Mouse (Mus musculus): Measurements from ENCODE around the gene Gm13030. TPM values are rescaled to one million over a fixed set of nuclear protein-coding genes. Genes with fewer than 3 reads are reported as not detected.
"Not testable (repeated sequence)": the region's sequence is repeated elsewhere in the genome, so short reads cannot be mapped to it uniquely, and the experiment has no call there.

Gene Gm13030
- polyA plus RNA-seq (2016; fragmentation: Nextera tagmentation; extraction: Ambion mirVana): not detected in 2 replicates

DNA sequence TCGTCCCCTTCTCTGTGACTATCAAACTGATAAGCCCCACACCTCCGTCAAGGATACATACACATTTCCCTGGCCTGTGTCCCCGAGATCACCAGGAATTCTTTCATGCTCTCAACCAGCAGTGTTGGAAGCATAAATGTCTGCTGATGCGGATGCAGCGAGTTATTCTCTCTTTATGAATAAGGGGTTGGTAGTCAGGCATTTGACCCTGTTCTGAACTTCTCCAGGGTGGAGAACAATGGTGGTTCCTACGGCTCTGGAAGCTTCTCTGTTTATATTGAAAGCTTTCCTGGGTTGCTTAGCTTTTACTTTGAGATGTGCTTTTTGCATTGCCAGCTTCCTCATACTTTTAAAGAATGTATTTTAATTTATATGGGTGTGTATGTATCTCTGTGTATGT lies at the start of gene Gm13030:
Gene Gm13030 (minus strand): TSS at position 101 of the 400 bp plus-strand sequence.
- 84% methylated on average over 6 of the region's 6 CpGs for WGBS
- Histone ChIP-seq H3K4me3 (no peak within 1 kb of the TSS), H3K36me3 (no peaks in the 10 kb centered on the region), H3K4me2 (replicated peaks) (no peak within 1 kb of the TSS), H3K27ac (no peak within 1 kb of the TSS), H3K9me3 (no peaks in the 10 kb centered on the region), H3K4me1 (no peaks in the 10 kb centered on the region), H3K27me3 (no peaks in the 10 kb centered on the region; the same call in 1 of the 2 replicates), H3K9ac (no peak within 1 kb of the TSS)
- ATAC-seq (ENCODE audit: insufficient number of reproducible peaks, insufficient read depth, low FRiP score, low TSS enrichment): no peak

DNA sequence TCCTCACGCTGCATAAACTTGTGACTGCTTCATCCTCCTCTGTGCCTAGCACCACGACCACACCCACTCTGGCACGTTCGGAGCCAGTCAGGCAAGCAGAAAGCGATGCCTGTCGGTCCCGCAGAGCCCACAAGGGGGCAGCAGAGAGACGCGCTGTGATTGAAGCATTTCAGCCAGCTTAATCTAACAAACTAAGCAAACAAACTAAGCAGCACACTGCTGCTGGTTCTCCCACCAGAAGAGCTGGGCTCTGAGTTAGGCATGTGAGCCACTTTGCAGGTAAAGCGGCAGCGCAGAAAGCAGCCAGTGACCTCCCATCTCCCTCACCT lies 48.3 kb upstream of the Gm13030 start:
- WGBS: 3% methylated on average over 11 of the region's 11 CpGs
- H3K36me3 ChIP-seq: no peaks in the 10 kb centered on the region
- H3K9me3 ChIP-seq: no peaks in the 10 kb centered on the region
- H3K27me3 ChIP-seq: no peaks in the 10 kb centered on the region
- H3K27ac ChIP-seq: no peak overlapping the region
- ATAC-seq (ENCODE audit: insufficient number of reproducible peaks, insufficient read depth, low FRiP score, low TSS enrichment): no peak
- no peak overlapping the region for H3K9ac ChIP-seq
- H3K4me1 ChIP-seq: peaks cover 2% of the 10 kb centered on the region; the same call in 1 of the 2 replicates
- peak overlapping the region; percentile 40 for H3K4me2 ChIP-seq (replicated peaks)
- peak overlapping the region; percentile 9; the same call in 1 of the 2 replicates for H3K4me3 ChIP-seq

DNA sequence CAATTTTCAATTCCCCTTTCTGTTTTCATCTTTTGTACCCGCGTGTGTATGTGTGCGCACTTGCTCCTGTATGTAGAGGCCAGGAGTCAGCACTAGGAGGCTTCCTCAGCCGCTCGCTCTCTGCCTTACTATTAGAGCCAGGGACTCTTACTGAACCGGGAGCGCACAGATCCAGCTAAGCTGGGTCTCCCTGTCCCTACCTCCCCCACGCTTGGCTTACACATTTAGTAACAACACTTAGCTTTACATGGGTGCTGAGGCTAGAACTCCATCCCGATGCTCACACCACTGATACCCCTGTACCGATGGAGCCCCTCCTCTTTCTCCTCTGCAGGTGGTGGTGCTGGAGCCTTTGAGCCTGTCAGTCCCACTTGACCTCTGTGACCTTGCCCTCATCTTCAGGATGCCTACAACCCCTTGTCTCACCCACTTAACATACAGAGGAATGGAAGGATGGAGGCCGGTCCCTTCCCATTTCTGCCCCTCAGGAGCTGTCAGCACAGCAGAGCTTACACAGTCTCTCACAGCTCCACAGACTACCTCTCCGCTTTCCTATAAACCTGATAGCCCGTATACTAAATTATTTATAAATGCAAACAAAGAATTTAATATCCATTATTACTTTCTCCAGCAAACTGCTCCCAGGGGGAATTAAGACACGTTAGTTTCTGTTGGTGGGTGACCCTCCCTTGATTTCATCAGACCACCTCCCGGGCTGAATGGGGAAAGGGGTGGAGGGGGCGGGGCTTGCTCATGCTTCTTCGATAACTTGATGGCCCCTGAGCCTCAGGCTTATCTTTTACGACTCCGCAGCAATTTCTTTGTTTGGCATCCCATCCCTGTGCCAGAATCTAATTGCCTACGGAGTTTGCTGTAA lies 47.7 kb upstream of the Gm13030 start:
- ATAC-seq (ENCODE audit: insufficient number of reproducible peaks, insufficient read depth, low FRiP score, low TSS enrichment): no peak
- Histone ChIP-seq H3K36me3 (no peaks in the 10 kb centered on the region), H3K9ac (no peak overlapping the region), H3K9me3 (no peaks in the 10 kb centered on the region), H3K4me1 (peaks cover 2% of the 10 kb centered on the region; the same call in 1 of the 2 replicates), H3K4me2 (replicated peaks) (peak overlapping the region; percentile 40), H3K27ac (no peak overlapping the region), H3K27me3 (no peaks in the 10 kb centered on the region), H3K4me3 (peak overlapping the region; percentile 9; the same call in 1 of the 2 replicates)
- 38% methylated on average over 20 of the region's 20 CpGs for WGBS

DNA sequence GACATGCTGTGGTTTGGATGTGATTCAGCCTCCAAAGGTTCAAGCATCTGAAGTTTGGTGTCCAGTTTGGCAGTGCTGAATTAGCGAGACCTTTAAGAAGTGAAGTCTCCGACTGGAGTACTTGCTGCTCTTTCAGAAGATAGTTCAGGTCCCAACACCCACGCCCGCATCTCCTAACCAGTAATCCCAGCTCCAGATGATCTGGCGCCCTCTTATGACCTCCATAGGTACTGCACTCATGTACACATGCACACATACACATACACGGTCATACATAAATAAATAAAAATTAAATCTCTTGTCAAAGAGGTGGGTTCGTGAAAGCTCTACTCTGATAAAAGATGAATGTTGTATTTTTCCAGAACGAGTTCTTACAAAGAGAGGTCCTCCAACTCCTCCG lies 43.5 kb upstream of the Gm13030 start:
- ATAC-seq (ENCODE audit: insufficient number of reproducible peaks, insufficient read depth, low FRiP score, low TSS enrichment): no peak
- no peaks in the 10 kb centered on the region for H3K9me3 ChIP-seq
- WGBS: 82% methylated on average over 9 of the region's 9 CpGs

DNA sequence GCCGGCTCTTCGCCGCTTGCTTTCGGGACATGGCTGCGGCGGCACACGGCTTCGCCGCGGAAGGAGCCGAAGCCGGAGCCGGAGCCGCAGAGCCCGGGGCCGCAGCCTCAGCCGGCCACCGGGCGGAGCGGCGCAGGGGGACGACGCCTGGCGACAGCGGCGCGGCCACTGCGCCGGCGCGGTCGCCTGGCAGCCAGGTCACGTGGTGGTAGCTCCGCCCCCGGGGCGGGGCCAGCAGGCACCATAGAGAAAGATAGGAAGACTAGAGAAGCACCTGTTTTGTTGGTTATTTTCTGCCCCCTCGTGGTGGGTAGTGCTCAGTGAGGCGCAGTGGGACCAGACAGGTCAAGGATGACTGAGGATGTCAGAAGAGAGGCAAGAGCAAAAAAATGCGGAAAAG lies 40.0 kb upstream of the Gm13030 start, which contains the start of gene Otud3:
Gene Otud3 (minus strand): TSS at position 149 of the 400 bp plus-strand sequence.
- peak within 1 kb of the TSS; percentile 85 for H3K4me3 ChIP-seq
- H3K27me3 ChIP-seq: no peaks in the 10 kb centered on the region
- peak within 1 kb of the TSS; percentile 80 for H3K4me2 ChIP-seq (replicated peaks)
- whole genome bisulfite sequencing: under 1% methylated on average over 39 of the region's 39 CpGs
- H3K4me1 ChIP-seq: peaks cover 11% of the 10 kb centered on the region
- H3K9ac ChIP-seq: peak within 1 kb of the TSS; percentile 91
- H3K36me3 ChIP-seq: 0 out of 2 replicates have a peak, but pooled peaks cover 3% of the 10 kb centered on the region
- H3K9me3 ChIP-seq: no peaks in the 10 kb centered on the region
- ATAC-seq (ENCODE audit: insufficient number of reproducible peaks, insufficient read depth, low FRiP score, low TSS enrichment): peak; percentile 84
- H3K27ac ChIP-seq: no peak within 1 kb of the TSS

More for the DNA sequence above, 43.5 kb upstream of the Gm13030 start:
- Histone ChIP-seq H3K4me1 (peaks cover 9% of the 10 kb centered on the region), H3K4me3 (no peak overlapping the region), H3K36me3 (no peaks in the 10 kb centered on the region), H3K9ac (no peak overlapping the region), H3K4me2 (replicated peaks) (no peak overlapping the region), H3K27ac (no peak overlapping the region), H3K27me3 (no peaks in the 10 kb centered on the region)

DNA sequence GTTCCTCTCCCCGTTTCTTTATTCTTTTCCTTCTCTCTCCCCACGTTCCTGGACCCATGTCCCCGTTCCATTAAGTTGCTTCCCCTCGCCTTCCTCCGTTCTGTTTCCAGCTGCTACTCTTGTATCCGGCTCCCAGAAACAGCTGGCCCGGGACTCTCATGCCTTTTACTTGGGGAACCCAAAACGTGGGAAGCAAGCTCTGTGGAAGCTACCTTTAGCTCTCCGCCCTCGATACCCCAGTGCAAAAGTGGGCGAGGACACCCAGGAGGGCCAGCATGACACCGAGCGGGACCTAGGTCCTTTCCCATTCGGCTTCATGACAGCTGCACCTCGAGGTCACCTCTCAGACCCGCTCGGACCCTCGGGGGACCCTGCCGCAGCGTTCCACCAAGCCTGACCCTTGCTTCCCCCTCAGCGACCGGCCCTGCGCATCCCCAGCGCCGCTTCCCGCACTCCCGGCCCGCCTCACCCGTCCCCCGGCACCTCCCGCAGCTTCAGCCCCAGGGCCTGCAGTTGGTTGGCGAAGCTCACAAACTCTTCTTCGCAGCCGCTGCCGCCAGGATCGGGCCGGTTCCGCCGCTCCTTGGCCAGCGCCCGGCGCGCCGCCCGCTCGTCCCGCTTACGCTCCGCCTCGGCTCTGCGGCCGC lies 39.5 kb upstream of the Gm13030 start:
- no peaks in the 10 kb centered on the region for H3K27me3 ChIP-seq
- H3K36me3 ChIP-seq: peaks cover 4% of the 10 kb centered on the region; the same call in 1 of the 2 replicates
- no peak overlapping the region for H3K27ac ChIP-seq
- H3K4me1 ChIP-seq: peaks cover 11% of the 10 kb centered on the region
- H3K4me2 ChIP-seq (replicated peaks): peak overlapping the region; percentile 80
- ATAC-seq (ENCODE audit: insufficient number of reproducible peaks, insufficient read depth, low FRiP score, low TSS enrichment): 0 out of 2 replicates have a peak, but pooled peaks have one; percentile 4
- 1% methylated on average over 52 of the region's 52 CpGs for WGBS
- no peaks in the 10 kb centered on the region for H3K9me3 ChIP-seq
- H3K4me3 ChIP-seq: peak overlapping the region; percentile 85
- H3K9ac ChIP-seq: peak overlapping the region; percentile 91

DNA sequence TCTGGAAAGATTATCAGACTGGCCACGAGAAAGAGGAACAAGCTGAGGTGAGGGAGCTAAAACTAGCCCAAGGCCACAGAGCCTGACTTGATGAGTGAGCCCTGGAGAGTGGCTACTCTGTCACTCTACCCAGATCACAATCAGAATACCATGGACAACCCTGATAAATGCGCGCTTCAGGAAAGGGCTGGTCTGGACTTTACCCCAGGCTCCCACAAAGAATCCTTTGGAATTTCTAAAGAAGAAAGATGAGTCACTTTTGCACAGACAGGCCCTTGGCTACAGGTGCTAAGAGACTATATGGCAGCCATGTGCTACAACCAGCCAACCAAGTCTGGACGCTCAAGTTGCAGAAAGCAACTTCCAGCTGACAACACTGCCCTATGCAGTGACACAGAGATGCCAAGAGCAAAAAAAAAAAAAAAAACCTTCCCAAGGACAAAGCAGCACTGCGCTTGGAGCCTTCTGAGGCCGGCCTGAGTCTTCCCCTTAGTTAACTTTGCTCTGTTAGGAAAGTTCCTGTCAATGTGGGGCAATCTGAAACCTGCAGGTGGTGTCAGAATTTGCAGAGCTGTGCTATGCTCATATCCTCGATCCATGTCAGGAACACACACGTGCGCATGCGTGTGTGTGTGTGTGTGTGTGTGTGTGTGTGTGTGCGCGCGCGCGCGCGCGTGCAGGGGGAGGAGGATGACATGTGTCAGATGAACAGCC lies 32.0 kb upstream of the Gm13030 start:
- no peak overlapping the region for H3K9ac ChIP-seq
- no peak for ATAC-seq (ENCODE audit: insufficient number of reproducible peaks, insufficient read depth, low FRiP score, low TSS enrichment)
- WGBS: 96% methylated on average over 18 of the region's 18 CpGs
- H3K36me3 ChIP-seq: peaks cover 65% of the 10 kb centered on the region
- no peaks in the 10 kb centered on the region for H3K4me1 ChIP-seq
- no peak overlapping the region for H3K4me3 ChIP-seq
- no peaks in the 10 kb centered on the region for H3K27me3 ChIP-seq
- no peaks in the 10 kb centered on the region for H3K9me3 ChIP-seq
- H3K27ac ChIP-seq: no peak overlapping the region
- H3K4me2 ChIP-seq (replicated peaks): no peak overlapping the region

DNA sequence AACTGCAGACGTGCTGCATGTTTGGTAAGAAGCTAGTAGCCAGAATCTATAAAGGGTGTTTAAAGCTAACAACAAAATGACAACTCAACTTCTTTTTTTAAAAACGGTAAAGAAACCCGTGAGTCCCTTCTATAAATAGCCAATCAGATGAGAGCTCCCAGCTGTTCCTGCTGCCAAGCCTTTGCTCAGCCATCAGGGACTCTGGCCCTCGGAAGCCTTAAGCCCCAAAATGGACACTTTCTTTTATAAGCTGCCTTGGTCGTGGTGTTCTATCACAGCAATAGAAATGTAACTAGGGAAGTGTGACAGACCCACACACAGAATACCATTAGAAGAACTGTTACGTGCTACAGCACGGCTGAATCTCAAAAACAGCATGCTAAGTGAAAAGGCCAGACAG lies 25.6 kb upstream of the Gm13030 start:
- 86% methylated on average over 7 of the region's 7 CpGs for WGBS
- no peak for ATAC-seq (ENCODE audit: insufficient number of reproducible peaks, insufficient read depth, low FRiP score, low TSS enrichment)
- Histone ChIP-seq H3K4me2 (replicated peaks) (no peak overlapping the region), H3K27ac (no peak overlapping the region), H3K27me3 (no peaks in the 10 kb centered on the region), H3K36me3 (peaks cover 77% of the 10 kb centered on the region), H3K4me3 (no peak overlapping the region), H3K9me3 (no peaks in the 10 kb centered on the region), H3K9ac (no peak overlapping the region), H3K4me1 (no peaks in the 10 kb centered on the region)

DNA sequence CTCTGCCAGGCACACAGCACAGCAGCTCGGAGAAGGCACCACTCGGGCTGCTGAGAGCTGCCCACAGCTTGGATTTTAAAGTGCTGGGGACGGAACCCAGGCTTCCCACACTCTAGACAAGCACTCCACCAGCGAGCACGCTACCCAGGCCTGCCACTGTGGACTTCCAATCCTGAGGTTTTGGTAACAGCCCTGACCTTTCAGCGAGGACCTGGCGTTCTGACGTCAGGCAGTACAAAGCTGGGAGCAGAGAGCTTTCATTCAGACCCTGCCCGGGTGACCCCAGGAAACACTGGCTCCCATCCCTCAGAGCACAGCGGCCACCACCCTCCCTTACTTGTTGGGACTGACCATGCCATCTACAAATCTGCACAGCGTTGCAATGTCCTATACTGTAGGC lies 20.0 kb upstream of the Gm13030 start:
- H3K27ac ChIP-seq; H3K4me3 ChIP-seq; H3K4me2 ChIP-seq (replicated peaks); H3K27me3 ChIP-seq; H3K9ac ChIP-seq; H3K9me3 ChIP-seq; H3K4me1 ChIP-seq; ATAC-seq (ENCODE audit: insufficient number of reproducible peaks, insufficient read depth, low FRiP score, low TSS enrichment): not testable (repeated sequence)
- 94% methylated on average over 11 of the region's 11 CpGs for WGBS
- peaks cover 56% of the 10 kb centered on the region for H3K36me3 ChIP-seq

DNA sequence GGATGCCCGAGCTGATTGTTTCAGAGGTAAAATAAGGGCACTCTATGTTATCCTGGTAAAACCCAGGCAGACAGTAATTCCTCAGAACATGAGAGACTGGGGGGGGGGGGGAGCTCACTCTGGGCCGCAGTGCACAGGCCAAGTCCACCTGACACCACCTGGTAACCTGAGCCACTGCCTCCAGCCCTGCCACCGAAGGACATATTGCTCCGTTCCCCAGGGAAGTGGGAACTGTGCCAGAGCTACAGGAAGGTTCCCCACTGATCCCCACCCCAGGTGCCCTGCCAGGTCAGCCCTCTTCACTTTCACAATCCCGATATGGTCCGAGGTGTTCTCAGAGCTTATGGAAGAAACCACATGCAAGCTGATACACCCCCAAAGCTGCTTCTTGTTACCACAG lies 18.9 kb upstream of the Gm13030 start:
- no peak overlapping the region for H3K27ac ChIP-seq
- peaks cover 45% of the 10 kb centered on the region for H3K36me3 ChIP-seq
- 54% methylated on average over 5 of the region's 6 CpGs for WGBS

DNA sequence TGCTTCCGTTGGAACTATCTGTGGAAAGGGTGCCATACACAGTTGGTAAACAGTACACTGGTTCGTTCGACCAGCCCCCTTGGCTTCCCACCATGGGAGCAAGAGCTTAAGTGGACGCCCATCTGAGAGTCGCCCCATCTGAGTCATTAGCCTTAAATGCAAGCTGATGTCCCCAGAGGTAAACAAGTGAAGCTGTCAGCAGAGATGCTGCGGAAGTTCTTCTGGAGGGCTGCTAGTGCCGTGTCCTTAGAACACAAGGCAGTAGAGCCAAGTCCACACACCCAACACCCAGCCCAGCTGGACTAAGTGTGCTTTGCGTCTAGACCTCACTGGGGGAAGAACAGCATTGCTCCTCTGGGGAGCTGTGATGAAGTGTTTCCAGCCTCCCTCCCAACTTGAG lies 15.9 kb upstream of the Gm13030 start:
- H3K27ac ChIP-seq: no peak overlapping the region
- H3K9me3 ChIP-seq: no peaks in the 10 kb centered on the region
- no peak overlapping the region for H3K4me2 ChIP-seq (replicated peaks)
- peaks cover 18% of the 10 kb centered on the region for H3K36me3 ChIP-seq
- no peak overlapping the region for H3K4me3 ChIP-seq
- no peaks in the 10 kb centered on the region for H3K27me3 ChIP-seq
- no peak overlapping the region for H3K9ac ChIP-seq
- WGBS: 69% methylated on average over 8 of the region's 8 CpGs
- no peak for ATAC-seq (ENCODE audit: insufficient number of reproducible peaks, insufficient read depth, low FRiP score, low TSS enrichment)
- H3K4me1 ChIP-seq: 0 out of 2 replicates have a peak, but pooled peaks cover 5% of the 10 kb centered on the region

More for the DNA sequence above, 18.9 kb upstream of the Gm13030 start:
- no peaks in the 10 kb centered on the region for H3K27me3 ChIP-seq
- H3K9me3 ChIP-seq: no peaks in the 10 kb centered on the region
- no peak overlapping the region for H3K9ac ChIP-seq
- H3K4me3 ChIP-seq: no peak overlapping the region
- H3K4me2 ChIP-seq (replicated peaks): no peak overlapping the region
- no peak for ATAC-seq (ENCODE audit: insufficient number of reproducible peaks, insufficient read depth, low FRiP score, low TSS enrichment)
- 0 out of 2 replicates have a peak, but pooled peaks cover 5% of the 10 kb centered on the region for H3K4me1 ChIP-seq
